Mouse (Mus musculus): ENCODE measurements around the gene Pxdc1. TPM values are rescaled to one million over a fixed set of nuclear protein-coding genes. Genes with fewer than 3 reads are reported as not detected.
A peak's percentile ranks its signal among the peaks of the same experiment; 100 is the strongest.

The Pxdc1 gene
- polyA plus RNA-seq (2011; ENCODE audit: insufficient read length, low read depth, missing spikeins): 22.0 and 23.0 TPM in 2 replicates

DNA sequence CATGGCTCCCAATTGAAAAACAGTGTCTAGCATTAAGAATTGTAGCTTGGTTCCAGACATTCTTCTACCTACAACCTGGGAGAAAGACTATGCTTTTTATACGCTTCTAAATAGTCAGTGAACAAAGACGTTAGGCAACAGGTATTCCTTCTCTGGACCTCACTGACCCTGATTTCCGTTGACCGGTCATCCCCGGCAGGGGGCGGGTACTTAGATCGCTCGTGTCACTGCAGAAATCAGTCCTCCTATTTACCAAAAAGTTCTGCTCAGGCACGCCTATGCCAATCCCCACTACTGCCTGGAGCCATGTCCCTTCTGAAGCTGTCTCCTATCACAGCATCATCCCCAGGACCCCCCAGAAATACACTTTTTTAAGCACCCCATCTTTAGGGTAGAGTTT is at the start of gene Pxdc1:
Gene Pxdc1 (minus strand): TSS at position 96 of the 400 bp plus-strand sequence.
- TF ChIP-seq POLR2A (IDR thresholded peaks at IDR 0.05; ENCODE audit: low read depth, low read length) (no peak), CTCF (IDR thresholded peaks at IDR 0.05; ENCODE audit: borderline replicate concordance, insufficient read depth, low read length) (no peak)
- Histone ChIP-seq H3K4me3 (ENCODE audit: insufficient read depth, low read length) (peak within 1 kb of the TSS; percentile 89), H3K27ac (ENCODE audit: insufficient read depth, low read length) (peak within 1 kb of the TSS; percentile 75), H3K4me1 (ENCODE audit: control insufficient read depth, insufficient read depth, low read length) (no peaks in the 10 kb centered on the region; the same call in none of the 2 replicates)

- Histone ChIP-seq H3K4me1 (ENCODE audit: control insufficient read depth, insufficient read depth, low read length) (peaks cover 6% of the 10 kb centered on the region), H3K4me3 (ENCODE audit: insufficient read depth, low read length) (no peak overlapping the region), H3K27ac (ENCODE audit: insufficient read depth, low read length) (no peak overlapping the region)
- TF ChIP-seq POLR2A (IDR thresholded peaks at IDR 0.05; ENCODE audit: low read depth, low read length) (no peak), CTCF (IDR thresholded peaks at IDR 0.05; ENCODE audit: borderline replicate concordance, insufficient read depth, low read length) (no peak)
These were observed 47.3 kb upstream of the Pxdc1 start for GRCm38 (mm10) chr13:34700630-34701029.

GRCm38 (mm10) chr13:34700091-34700490 is 46.8 kb upstream of the Pxdc1 start:
- peaks cover 6% of the 10 kb centered on the region for H3K4me1 ChIP-seq (ENCODE audit: control insufficient read depth, insufficient read depth, low read length)
- H3K27ac ChIP-seq (ENCODE audit: insufficient read depth, low read length): no peak overlapping the region
- no peak overlapping the region for H3K4me3 ChIP-seq (ENCODE audit: insufficient read depth, low read length)
- TF ChIP-seq POLR2A (IDR thresholded peaks at IDR 0.05; ENCODE audit: low read depth, low read length) (no peak), CTCF (IDR thresholded peaks at IDR 0.05; ENCODE audit: borderline replicate concordance, insufficient read depth, low read length) (no peak)

DNA sequence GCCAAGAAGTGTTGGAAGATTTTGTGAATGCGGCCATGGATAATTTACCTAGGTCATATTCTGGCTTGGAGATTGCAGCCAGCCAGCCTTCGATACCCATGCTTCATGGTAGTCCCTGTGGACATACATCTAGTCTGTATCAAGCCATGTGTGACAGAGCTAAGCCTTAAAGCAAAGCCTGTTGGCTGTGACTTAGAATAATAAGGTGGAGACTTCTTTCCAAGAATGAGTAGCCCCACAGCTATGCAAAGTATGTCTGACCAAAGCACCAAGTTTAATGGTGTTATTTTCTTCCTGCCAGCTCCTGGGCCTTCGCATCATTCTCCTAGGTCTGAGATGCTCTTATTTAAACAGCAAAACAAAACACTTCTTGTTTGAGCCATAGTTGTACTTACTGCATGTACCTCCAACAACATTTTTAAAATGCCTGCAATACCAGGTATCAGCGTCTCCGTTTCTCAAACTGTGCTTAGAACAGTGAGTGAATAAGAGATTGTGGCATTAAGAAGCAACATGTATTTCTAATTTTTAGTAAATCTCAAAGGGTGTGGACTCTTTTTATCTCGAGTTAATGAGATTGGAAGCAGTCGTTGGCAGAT is 43.5 kb upstream of the Pxdc1 start:
- TF ChIP-seq POLR2A (IDR thresholded peaks at IDR 0.05; ENCODE audit: low read depth, low read length) (no peak), CTCF (IDR thresholded peaks at IDR 0.05; ENCODE audit: borderline replicate concordance, insufficient read depth, low read length) (no peak)
- Histone ChIP-seq H3K27ac (ENCODE audit: insufficient read depth, low read length) (peak overlapping the region; percentile 83), H3K4me3 (ENCODE audit: insufficient read depth, low read length) (no peak overlapping the region), H3K4me1 (ENCODE audit: control insufficient read depth, insufficient read depth, low read length) (peaks cover 15% of the 10 kb centered on the region)

GRCm38 (mm10) chr13:34693111-34693510 is 39.8 kb upstream of the Pxdc1 start:
- no peak for TF ChIP-seq CTCF (IDR thresholded peaks at IDR 0.05; ENCODE audit: borderline replicate concordance, insufficient read depth, low read length)
- TF ChIP-seq POLR2A (IDR thresholded peaks at IDR 0.05; ENCODE audit: low read depth, low read length): no peak
- no peak overlapping the region for H3K27ac ChIP-seq (ENCODE audit: insufficient read depth, low read length)
- H3K4me3 ChIP-seq (ENCODE audit: insufficient read depth, low read length): no peak overlapping the region

DNA sequence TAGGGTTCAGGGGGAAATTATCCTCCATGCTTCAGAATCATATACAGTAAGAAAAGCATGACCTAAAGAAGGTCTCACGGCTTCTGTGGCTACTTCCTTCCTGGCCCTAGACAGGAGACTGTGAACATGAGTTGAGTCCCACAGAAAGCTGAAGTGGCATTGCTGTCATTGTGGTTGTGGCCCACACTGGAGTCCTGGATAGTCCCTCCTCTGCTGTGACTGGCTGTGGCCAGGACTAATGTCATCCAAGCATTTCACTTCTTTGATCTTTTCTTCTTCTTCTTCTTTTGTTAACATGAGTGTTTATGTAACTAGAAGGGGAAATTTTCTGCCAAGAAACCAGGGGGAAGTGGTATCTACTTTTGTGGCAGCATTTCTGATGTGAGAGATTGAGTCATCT is 37.8 kb upstream of the Pxdc1 start:
- Histone ChIP-seq H3K4me1 (ENCODE audit: control insufficient read depth, insufficient read depth, low read length) (peaks cover 11% of the 10 kb centered on the region), H3K4me3 (ENCODE audit: insufficient read depth, low read length) (no peak overlapping the region), H3K27ac (ENCODE audit: insufficient read depth, low read length) (no peak overlapping the region)
- TF ChIP-seq CTCF (IDR thresholded peaks at IDR 0.05; ENCODE audit: borderline replicate concordance, insufficient read depth, low read length) (no peak), POLR2A (IDR thresholded peaks at IDR 0.05; ENCODE audit: low read depth, low read length) (no peak)

More at GRCm38 (mm10) chr13:34693111-34693510, 39.8 kb upstream of the Pxdc1 start:
- peaks cover 15% of the 10 kb centered on the region for H3K4me1 ChIP-seq (ENCODE audit: control insufficient read depth, insufficient read depth, low read length)

- H3K4me3 ChIP-seq (ENCODE audit: insufficient read depth, low read length): no peak overlapping the region
- TF ChIP-seq CTCF (IDR thresholded peaks at IDR 0.05; ENCODE audit: borderline replicate concordance, insufficient read depth, low read length): no peak
- TF ChIP-seq POLR2A (IDR thresholded peaks at IDR 0.05; ENCODE audit: low read depth, low read length): no peak
- no peak overlapping the region for H3K27ac ChIP-seq (ENCODE audit: insufficient read depth, low read length)
- peaks cover 11% of the 10 kb centered on the region; the same call in 1 of the 2 replicates for H3K4me1 ChIP-seq (ENCODE audit: control insufficient read depth, insufficient read depth, low read length)
These were observed 31.9 kb upstream of the Pxdc1 start for GRCm38 (mm10) chr13:34685008-34685765.

- Histone ChIP-seq H3K4me1 (ENCODE audit: control insufficient read depth, insufficient read depth, low read length) (peaks cover 11% of the 10 kb centered on the region; the same call in 1 of the 2 replicates), H3K4me3 (ENCODE audit: insufficient read depth, low read length) (no peak overlapping the region), H3K27ac (ENCODE audit: insufficient read depth, low read length) (peak overlapping the region; percentile 63; the same call in 1 of the 2 replicates)
- TF ChIP-seq CTCF (IDR thresholded peaks at IDR 0.05; ENCODE audit: borderline replicate concordance, insufficient read depth, low read length): no peak
- TF ChIP-seq POLR2A (IDR thresholded peaks at IDR 0.05; ENCODE audit: low read depth, low read length): no peak
These were observed 30.6 kb upstream of the Pxdc1 start for GRCm38 (mm10) chr13:34683762-34684488.

GRCm38 (mm10) chr13:34683270-34683669 is 30.0 kb upstream of the Pxdc1 start:
- TF ChIP-seq POLR2A (IDR thresholded peaks at IDR 0.05; ENCODE audit: low read depth, low read length) (no peak), CTCF (IDR thresholded peaks at IDR 0.05; ENCODE audit: borderline replicate concordance, insufficient read depth, low read length) (no peak)
- Histone ChIP-seq H3K4me1 (ENCODE audit: control insufficient read depth, insufficient read depth, low read length) (peaks cover 11% of the 10 kb centered on the region; the same call in 1 of the 2 replicates), H3K4me3 (ENCODE audit: insufficient read depth, low read length) (no peak overlapping the region), H3K27ac (ENCODE audit: insufficient read depth, low read length) (peak overlapping the region; percentile 63; the same call in 1 of the 2 replicates)

Measured in embryonic fibroblast, embryonic 13.5 days (primary cell).